Mouse (Mus musculus) right cerebral cortex, adult 18-20 months (tissue): ENCODE results near the gene Tshr.

ENCODE experiments used
- DNase-seq: peaks from one replicate; pipeline ENCODE4 v3.0.0; 2022; ENCODE audit warnings: mixed read lengths

Tshr gene

DNA sequence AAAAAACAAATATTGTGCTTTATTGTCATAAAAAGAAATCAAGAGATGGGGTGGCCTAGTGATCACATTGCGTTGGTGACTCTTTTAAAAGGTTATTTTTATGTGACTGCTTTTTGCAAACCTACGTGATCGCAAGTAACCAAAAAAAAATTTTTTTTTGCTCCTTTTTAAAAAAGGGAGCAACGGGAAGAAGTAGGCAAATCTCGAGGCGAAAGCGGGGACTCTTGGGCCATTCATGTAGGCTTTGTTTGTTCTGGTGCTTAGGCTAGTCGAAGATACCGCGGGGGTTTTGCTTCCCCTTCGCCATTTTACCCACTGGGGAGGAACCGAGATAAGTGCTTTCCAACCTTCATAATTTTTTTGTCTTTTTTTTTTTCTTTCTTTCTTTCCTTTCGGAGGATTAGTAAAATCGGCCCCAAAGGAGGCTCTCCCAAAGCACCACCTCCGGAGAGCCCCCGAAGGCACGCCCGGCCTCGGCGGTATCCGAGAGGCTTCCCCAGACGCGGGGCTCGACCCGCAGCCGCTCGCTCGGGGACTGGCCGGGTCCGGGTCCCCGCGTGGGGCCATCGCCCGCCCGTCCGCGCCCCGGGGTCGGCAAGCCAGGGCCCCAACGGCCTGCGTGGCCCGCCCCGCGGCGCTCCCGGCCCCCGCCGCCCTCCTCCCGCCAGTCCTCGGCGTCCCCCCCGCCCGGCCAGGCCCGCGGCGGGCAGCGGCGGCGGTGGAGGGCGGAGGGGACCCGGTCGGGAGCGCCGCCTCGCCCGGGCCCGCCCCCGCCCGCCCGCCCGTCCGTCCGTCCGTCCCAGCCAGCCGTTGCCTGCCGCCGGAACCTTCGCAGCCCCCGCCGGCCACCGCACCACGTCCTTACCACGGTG, 204.5 kb downstream of the Tshr start:
- peak; percentile 37 for DNase-seq

DNA sequence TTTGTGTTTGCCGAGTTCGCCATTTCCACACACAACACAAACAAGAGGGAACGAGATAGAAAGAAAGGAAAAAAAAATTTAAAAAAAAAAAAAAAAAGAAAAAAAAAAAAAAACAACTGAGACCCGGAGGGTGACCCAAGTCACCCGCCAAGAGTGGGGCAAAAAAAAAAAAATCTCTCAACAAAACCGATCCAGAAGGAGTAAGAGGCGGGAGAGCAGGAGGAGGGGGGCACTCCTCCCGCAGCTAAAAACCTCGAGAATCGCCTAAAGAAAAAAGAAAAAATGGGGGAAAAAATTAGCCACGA, 205.1 kb downstream of the Tshr start:
- DNase-seq: no peak

DNA sequence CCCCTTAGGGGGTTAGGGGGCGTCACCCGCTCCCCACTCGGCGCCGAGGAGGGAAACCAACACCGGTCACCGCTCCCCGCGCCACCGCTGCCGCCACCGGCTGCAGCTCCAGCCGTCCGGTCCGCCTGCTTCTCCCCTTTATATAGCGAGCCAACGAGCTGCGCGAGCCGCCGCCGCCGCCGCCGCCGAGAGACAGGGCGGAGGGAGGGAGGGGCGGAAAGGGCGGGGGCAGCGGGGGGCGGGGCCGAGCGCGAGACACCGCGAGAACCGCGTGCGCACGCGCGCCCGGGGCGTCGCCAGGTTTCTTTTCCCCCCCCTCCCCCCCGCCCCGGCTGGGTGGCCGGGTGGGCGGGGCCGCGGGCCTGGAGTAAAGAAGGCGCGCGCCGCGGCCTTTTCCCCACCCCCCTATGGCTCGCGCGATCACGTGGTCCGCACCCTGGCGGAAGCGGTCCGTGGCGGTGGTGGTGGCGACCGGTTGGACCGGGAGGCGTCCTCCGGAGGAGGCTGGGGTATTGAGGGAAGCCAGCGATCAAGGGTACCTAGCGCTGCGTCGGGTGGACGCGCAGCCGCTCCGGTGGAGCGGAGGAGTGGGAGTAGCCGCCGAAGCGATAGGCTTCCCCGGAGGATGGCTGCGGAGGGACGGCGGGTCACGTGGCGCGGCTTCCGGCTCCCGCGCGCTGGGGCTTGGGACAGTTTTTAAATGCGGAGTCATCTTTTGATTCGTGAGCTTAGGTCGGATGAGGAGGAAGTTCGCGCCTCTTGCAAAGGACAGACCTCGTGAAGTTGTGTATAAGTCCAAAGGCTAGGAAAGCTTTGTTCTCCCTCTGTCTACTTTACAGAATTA, 205.7 kb downstream of the Tshr start, which contains the start of gene Gtf2a1:
Gene Gtf2a1 (minus strand): TSS at position 641 of the 844 bp plus-strand sequence.
- peak; percentile 94 for DNase-seq

DNA sequence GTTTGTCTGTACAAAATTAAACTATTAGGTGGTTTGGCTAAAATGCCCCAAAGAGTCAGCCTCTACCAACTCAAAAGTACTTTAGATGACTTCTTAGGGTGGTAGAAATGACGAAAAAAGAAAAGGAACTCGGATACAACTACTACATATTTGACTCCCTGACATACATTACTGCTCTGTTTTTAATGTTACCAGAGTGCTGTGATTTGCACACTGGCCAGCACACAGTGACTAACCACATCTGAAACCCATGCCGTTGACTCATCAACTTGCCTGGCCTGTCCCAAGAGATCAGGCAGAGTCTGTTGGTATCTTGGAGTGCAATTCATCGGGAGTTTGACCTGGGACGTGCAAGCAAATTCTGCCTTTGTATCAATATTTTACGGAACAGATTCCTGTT, 206.4 kb downstream of the Tshr start:
- DNase-seq: no peak

DNA sequence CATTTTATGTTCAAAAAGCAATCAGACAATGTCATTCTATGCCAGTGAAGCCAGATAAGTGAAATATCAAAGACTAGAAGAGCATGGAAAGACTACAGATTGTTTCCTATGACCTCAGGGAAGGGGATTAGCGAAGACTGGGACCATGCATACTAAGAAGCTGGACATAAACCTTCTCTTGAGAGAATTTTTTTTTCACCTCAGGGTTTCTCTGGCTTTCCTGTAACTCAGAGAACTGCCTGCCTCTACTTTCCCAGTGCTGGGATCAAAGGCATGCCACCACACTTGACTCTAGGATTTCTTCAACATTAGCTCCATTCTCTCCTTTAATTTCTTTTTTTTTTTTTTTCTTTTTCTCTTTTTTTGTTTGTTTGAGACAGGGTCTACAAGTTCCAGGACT, 206.8 kb downstream of the Tshr start:
- DNase-seq: no peak

DNA sequence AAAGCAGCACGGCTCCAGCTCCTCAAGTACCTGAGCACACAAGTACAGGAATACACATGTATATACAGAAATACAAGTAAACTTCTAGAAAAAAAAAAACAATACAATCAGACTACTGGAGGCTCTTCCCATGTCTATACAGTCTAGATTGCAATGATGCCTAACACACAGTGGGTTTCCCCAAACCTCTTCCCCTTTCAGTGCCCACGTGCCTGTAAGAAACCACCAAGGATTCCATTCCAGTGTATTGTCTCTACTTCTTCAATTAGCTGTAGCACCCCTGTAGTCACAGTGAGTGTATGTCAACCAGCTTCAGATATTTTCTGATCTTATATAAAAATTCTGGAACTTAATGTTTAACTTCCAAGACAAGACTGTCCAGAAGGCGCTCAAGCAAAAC, 207.8 kb downstream of the Tshr start:
- no peak for DNase-seq
